Mouse (Mus musculus) megakaryocyte, adult 5-6 weeks (primary cell): ENCODE results near the gene Stx2. TPM values are rescaled to one million over a fixed set of nuclear protein-coding genes. Genes with fewer than 3 reads are reported as not detected.
A peak's percentile ranks its signal among the peaks of the same experiment; 100 is the strongest.
"Not testable (repeated sequence)": the region's sequence is repeated elsewhere in the genome, so short reads cannot be mapped to it uniquely, and the experiment has no call there.

ENCODE experiments used
- ATAC-seq: 2 replicates; pipeline ENCODE4 v1.8.0; 2016; ENCODE audit warnings: mild to moderate bottlenecking, inconsistent platforms; ENCODE audit not compliant: poor library complexity, severe bottlenecking
- total RNA-seq, 2 experiments: library from RNA; stranded (forward) in 1 of 2; stranded (reverse) in 1 of 2; fragments of 153-499, 151-499 nt in 1 of 2; fragments of 221-1000, 200-1000 nt in 1 of 2; gene quantifications; 2 replicates each; pipeline versions ENCODE4 v1.2.3 to v1.2.4; 2015 to 2017

Stx2 gene
- total RNA-seq, 2 experiments from 2014 or later: 16.2 to 32.9 TPM

GRCm38 (mm10) chr5:129010937-129011336 lies 2.6 kb upstream of the Stx2 start:
- ATAC-seq: no peak

DNA sequence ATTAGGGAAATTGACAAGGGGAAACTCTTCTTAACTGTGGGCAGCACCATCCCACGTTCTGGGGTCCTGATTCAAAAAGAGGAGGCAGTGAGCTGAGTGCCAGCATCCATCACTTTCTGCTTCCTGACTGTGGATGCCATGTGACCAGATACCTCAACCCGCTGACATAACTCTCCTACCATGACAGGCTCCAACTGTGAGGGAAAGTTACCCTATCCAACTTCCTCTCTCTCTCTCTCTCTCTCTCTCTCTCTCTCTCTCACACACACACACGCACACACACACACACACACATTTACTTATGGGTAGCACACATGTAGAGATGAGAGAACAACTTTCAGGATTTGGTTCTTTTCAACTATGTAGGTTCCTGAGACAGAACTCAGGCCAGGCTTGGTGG lies 1.2 kb upstream of the Stx2 start:
- ATAC-seq: no peak

DNA sequence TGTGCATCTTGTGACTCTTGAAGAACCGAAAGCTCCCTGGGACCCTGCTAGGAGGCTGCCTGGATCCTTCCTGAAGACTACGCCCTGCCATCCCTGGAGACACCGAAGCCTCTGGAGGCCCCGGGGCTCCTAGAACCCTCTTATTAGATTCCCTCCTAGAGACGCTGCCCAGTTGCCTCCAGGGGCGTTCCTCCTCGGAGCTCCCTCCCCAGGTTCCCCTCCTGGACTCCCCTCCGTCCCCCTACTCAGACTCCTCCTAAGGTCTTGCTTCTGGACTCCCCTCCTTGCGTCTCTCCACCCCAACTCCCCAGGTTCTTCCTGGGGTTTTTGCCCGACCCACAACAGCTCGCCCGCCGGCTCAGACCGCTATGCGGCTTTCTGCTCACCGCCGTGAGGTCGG lies 366 bp downstream of the Stx2 start:
- peak; percentile 19 for ATAC-seq

GRCm38 (mm10) chr5:129007105-129007957 lies 1.0 kb downstream of the Stx2 start:
- no peak for ATAC-seq

DNA sequence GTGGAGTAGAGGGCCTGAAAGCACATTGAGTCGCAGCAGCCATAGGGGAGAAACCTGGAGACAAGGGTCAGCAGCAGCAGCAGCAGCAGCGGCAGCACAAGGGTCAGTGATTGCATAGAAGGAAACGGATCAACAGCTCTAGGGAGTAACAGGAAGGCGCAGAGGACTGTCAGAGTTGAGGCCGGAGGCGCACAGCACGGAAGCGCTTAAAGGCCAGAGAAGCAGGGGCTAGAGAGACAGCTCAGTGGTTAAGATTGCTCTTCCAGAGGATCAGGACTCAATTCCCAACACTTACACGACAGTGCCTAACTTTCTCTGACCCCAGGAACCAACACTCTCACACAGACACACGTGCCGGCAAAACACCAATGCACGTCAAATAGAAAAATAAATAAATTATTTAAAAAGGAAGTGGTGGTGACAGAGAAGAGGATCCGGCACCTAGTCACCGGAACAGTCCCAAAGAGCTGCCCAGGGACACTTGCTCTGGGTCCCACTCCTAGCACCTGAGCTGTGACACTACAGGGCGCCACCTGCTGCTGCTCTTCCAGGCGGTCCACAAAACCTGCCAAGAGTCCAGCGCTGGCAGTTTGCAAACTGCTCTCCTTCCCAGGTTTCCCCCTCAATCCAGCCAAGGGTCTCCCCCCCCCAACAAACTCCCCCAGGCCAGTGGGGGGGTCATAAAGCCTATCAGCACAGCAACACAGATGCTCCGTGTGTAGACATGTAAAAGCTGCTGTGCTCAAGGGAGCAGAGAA lies 2.2 kb downstream of the Stx2 start:
- peak; percentile 30 for ATAC-seq

DNA sequence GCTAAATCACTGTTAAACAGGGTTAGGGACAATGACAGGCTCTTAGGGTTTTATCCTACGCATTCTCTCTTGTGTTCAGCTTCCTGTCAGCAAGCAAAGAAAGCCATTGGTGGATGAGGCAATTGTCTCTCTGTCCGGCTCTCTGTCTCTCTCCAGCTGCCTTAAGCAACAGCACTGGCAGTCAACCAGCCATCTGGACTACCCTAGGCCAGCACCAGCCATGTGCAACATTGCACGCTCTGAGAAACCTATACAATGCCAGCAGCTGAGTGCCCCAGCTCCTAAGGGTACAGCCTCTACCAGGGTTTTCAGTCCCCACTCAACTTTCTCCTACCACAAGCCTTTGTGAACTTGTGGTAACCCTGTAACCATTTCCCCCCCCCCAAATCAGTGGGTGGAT lies 3.0 kb downstream of the Stx2 start:
- ATAC-seq: no peak

GRCm38 (mm10) chr5:129002571-129003011 lies 5.8 kb downstream of the Stx2 start:
- peak; percentile 66 for ATAC-seq

GRCm38 (mm10) chr5:129000706-129001468 lies 7.5 kb downstream of the Stx2 start:
- ATAC-seq: peak; percentile 46

- ATAC-seq: no peak
Observed at GRCm38 (mm10) chr5:128987141-128987954, 21.0 kb downstream of the Stx2 start.

GRCm38 (mm10) chr5:128985946-128986345 lies 22.4 kb downstream of the Stx2 start:
- no peak for ATAC-seq

- no peak for ATAC-seq
Observed at GRCm38 (mm10) chr5:128984536-128984935, 23.8 kb downstream of the Stx2 start.

DNA sequence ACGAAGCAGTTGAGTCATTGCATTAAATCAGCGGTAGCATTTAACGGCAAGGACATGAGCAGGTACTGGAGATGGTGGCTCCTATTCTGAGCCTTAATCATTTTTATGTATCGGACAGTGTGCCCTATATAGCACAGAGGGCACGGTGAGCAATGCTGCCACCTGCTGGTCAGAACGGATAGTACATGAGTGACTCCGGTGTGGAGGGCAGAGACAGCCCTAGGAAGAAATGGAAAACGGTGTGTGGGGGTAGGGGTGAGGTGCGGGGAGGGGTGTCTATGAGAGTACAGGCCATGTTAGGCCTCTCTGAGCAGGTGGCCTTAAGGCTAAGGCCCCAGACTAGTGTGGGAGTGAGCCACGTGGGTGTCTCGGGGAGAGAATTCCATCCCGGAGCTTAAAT lies 26.8 kb downstream of the Stx2 start:
- ATAC-seq: peak; percentile 87

- no peak for ATAC-seq
Observed at GRCm38 (mm10) chr5:128980857-128981256, 27.5 kb downstream of the Stx2 start.

- no peak for ATAC-seq
Observed at GRCm38 (mm10) chr5:128978957-128979356, 29.4 kb downstream of the Stx2 start.

GRCm38 (mm10) chr5:128977466-128977865 lies 30.9 kb downstream of the Stx2 start:
- ATAC-seq: not testable (repeated sequence)

GRCm38 (mm10) chr5:128976266-128976665 lies 32.1 kb downstream of the Stx2 start:
- ATAC-seq: peak; percentile 49

DNA sequence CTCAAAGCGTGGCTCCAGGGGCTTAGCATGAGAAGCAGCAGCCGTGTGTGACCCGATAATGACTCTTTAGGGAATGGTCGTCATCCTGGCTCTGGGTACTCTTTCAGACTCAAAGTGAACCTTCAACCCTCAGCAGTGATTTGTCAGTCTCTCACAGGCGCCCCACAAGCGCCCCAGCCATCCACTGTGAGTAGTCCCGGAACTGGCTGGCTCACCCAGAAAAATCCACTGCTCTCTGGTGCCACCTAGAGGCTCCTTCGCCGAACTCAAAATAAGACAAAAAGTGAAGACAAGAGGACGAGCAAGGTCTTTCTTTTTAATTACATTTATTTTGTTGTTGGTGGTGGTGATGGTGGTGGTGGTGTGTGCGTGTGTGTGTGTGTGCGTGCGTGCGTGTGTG lies 37.1 kb downstream of the Stx2 start:
- peak; percentile 79 for ATAC-seq

DNA sequence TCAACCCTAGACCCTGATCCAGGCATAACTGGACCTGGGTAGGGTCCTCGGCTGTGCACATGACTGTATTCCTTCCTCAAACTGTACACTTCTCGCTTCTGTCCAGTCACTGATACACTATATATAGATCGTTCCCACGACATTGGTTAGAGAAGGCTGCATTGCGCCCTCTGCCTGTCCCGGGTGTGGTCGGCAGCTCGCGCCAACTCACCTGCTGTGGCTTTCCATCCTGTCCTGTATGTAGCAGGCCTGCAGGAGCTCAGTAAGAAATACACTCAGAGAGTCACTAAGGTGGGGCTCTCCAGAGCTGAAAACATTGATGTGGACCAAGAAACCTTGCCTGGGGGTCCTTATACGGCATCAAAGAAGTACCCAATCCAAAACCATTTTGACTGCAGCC lies 37.5 kb downstream of the Stx2 start:
- ATAC-seq: no peak

- no peak for ATAC-seq
Observed at GRCm38 (mm10) chr5:128964353-128964752, 44.0 kb downstream of the Stx2 start.

GRCm38 (mm10) chr5:128958916-128959315 lies 49.5 kb downstream of the Stx2 start:
- no peak for ATAC-seq
